Mouse (Mus musculus) gastrocnemius, adult 8-10 months (tissue): ENCODE data around the gene Cstad. TPM values are rescaled to one million over a fixed set of nuclear protein-coding genes. Genes with fewer than 3 reads are reported as not detected.

Experiments used
- DNase-seq, 2 experiments: peaks; one replicate each; pipeline ENCODE4 v3.0.0; 2022; ENCODE audit warnings: low spot score in 2 of 2
- total RNA-seq, 4 experiments: library from RNA; stranded (reverse); gene quantifications; 2 replicates each; pipeline ENCODE4 v1.2.4; 2022

Gene Cstad
- total RNA-seq, 4 experiments from 2014 or later: 0.41 to 1.7 (median 0.77) TPM

- DNase-seq: no peak
These were observed 33.5 kb downstream of the Cstad start for GRCm38 (mm10) chr2:30628374-30628773.

- DNase-seq: no peak
These were observed 34.4 kb downstream of the Cstad start for GRCm38 (mm10) chr2:30629038-30629761.

GRCm38 (mm10) chr2:30629860-30630259, 35.0 kb downstream of the Cstad start:
- DNase-seq: no peak

GRCm38 (mm10) chr2:30636266-30636671, 41.4 kb downstream of the Cstad start:
- DNase-seq: no peak

GRCm38 (mm10) chr2:30637991-30638390, 43.2 kb downstream of the Cstad start:
- DNase-seq: no peak

- no peak for DNase-seq
These were observed 45.2 kb downstream of the Cstad start for GRCm38 (mm10) chr2:30640021-30640481.

GRCm38 (mm10) chr2:30642810-30643209, 48.0 kb downstream of the Cstad start:
- DNase-seq: no peak

GRCm38 (mm10) chr2:30643422-30643821, 48.6 kb downstream of the Cstad start:
- DNase-seq: no peak

GRCm38 (mm10) chr2:30646833-30647232, 52.0 kb downstream of the Cstad start:
- peak; percentile 51 to 64 for DNase-seq

GRCm38 (mm10) chr2:30647303-30647881, 52.6 kb downstream of the Cstad start:
- DNase-seq: no peak

GRCm38 (mm10) chr2:30647882-30648494, 53.1 kb downstream of the Cstad start:
- no peak for DNase-seq

GRCm38 (mm10) chr2:30650249-30650648, 55.4 kb downstream of the Cstad start:
- DNase-seq: no peak

GRCm38 (mm10) chr2:30651831-30652230, 57.0 kb downstream of the Cstad start:
- DNase-seq: no peak

GRCm38 (mm10) chr2:30652581-30653037, 57.8 kb downstream of the Cstad start:
- DNase-seq: peak in 1 of 2 experiments; percentile 65

- no peak for DNase-seq
These were observed 58.2 kb downstream of the Cstad start for GRCm38 (mm10) chr2:30653046-30653445.

- no peak for DNase-seq
These were observed 59.3 kb downstream of the Cstad start for GRCm38 (mm10) chr2:30654158-30654557.

- DNase-seq: no peak
These were observed 59.7 kb downstream of the Cstad start for GRCm38 (mm10) chr2:30654582-30654981.

- no peak for DNase-seq
These were observed 60.9 kb downstream of the Cstad start for GRCm38 (mm10) chr2:30655746-30656145.

GRCm38 (mm10) chr2:30656711-30657555, 62.1 kb downstream of the Cstad start:
- DNase-seq: no peak

- DNase-seq: peak in 1 of 2 experiments; percentile 31
These were observed 63.0 kb downstream of the Cstad start for GRCm38 (mm10) chr2:30657674-30658479.

GRCm38 (mm10) chr2:30658480-30658843, 63.6 kb downstream of the Cstad start:
- peak; percentile 100 for DNase-seq
